Mouse (Mus musculus): ENCODE data around the gene Plod2.

- TF ChIP-seq TAL1 (IDR thresholded peaks at IDR 0.05; ENCODE audit: low read length), result no peak
- no peak for TF ChIP-seq GATA1 (IDR thresholded peaks at IDR 0.05; ENCODE audit: low read length)
These were observed 19.0 kb downstream of the Plod2 start for GRCm38 (mm10) chr9:92560840-92561547.

All from erythroblast, embryonic 14.5 days (primary cell).